Mouse (Mus musculus): ENCODE measurements at regions not wholly inside any gene's neighbourhood (a gene's known extent, or its start where the extent isn't known, plus 50 kb on each side); places are given as distances from the start of the nearest gene placed in this dataset.
A peak's percentile ranks its signal among the peaks of the same experiment; 100 is the strongest.

GRCm38 (mm10) chrX:62176011-62176410 is 107.3 kb upstream of the 4933402E13Rik start:
- no peak for DNase-seq

- peak; percentile 5 for DNase-seq
Observed at GRCm38 (mm10) chrX:62180089-62180488, 103.2 kb upstream of the 4933402E13Rik start.
